Mouse (Mus musculus) limb, embryonic 14.5 days (tissue): Measurements from ENCODE around the gene Gm5169. TPM values are rescaled to one million over a fixed set of nuclear protein-coding genes. Genes with fewer than 3 reads are reported as not detected.
"Not testable (repeated sequence)": the region's sequence is repeated elsewhere in the genome, so short reads cannot be mapped to it uniquely, and the experiment has no call there.

Source experiments
- ATAC-seq: fragments of 200-750 bp; cut with Nextera tagmentation; 2 replicates; pipeline ENCODE4 v1.8.0; 2017; ENCODE audit warnings: low read depth, moderate number of reproducible peaks, moderate TSS enrichment; ENCODE audit not compliant: low FRiP score
- DNase-seq: peaks from one replicate; pipeline ENCODE4 v3.0.0-alpha.2; 2015; ENCODE audit warnings: low spot score
- H3K27ac ChIP-seq: fragments of 300-500 bp; sonication (generic); replicated peaks from 2 replicates; pipeline ENCODE4 v1.5.1; 2014; ENCODE audit warnings: low read depth, mild to moderate bottlenecking, low read length, moderate library complexity, mixed read lengths
- H3K27me3 ChIP-seq: fragments of 300-500 bp; sonication (generic); 2 replicates; pipeline ENCODE4 v1.6.1; 2014; ENCODE audit warnings: low read length, mixed read lengths; ENCODE audit not compliant: control insufficient read depth, insufficient read depth
- H3K36me3 ChIP-seq: fragments of 300-500 bp; sonication (generic); 2 replicates; pipeline ENCODE4 v1.6.1; 2014; ENCODE audit warnings: mild to moderate bottlenecking, low read length, moderate library complexity, mixed read lengths; ENCODE audit not compliant: control insufficient read depth, insufficient read depth
- H3K4me1 ChIP-seq: fragments of 300-500 bp; sonication (generic); 2 replicates; pipeline ENCODE4 v1.6.1; 2014; ENCODE audit warnings: antibody characterized with exemption, low read length, mixed read lengths; ENCODE audit not compliant: control insufficient read depth, insufficient read depth
- H3K4me2 ChIP-seq: fragments of 300-500 bp; sonication (generic); replicated peaks from 2 replicates; pipeline ENCODE4 v1.6.1; 2014; ENCODE audit warnings: low read depth, mild to moderate bottlenecking, low read length, moderate library complexity; ENCODE audit not compliant: severe bottlenecking
- H3K4me3 ChIP-seq: fragments of 300-500 bp; sonication (generic); replicated peaks from 2 replicates; pipeline ENCODE4 v1.5.1; 2014; ENCODE audit warnings: low read length
- H3K9ac ChIP-seq: fragments of 300-500 bp; sonication (generic); 2 replicates; pipeline ENCODE4 v1.6.1; 2014; ENCODE audit warnings: mild to moderate bottlenecking, low read depth, low read length, moderate library complexity; ENCODE audit not compliant: severe bottlenecking
- H3K9me3 ChIP-seq: fragments of 300-500 bp; sonication (generic); 2 replicates; pipeline ENCODE4 v1.6.1; 2016; ENCODE audit warnings: low read length; ENCODE audit not compliant: control insufficient read depth
- WGBS: fragments of 180-500 bp; shearing (Covaris S2); extraction: QIAGEN DNeasy Blood & Tissue Kit; methylation state at CpG from one replicate; pipeline ENCODE4 v1.1.7; 2014; 5-methylcytosine and 5-hydroxymethylcytosine counted together
- polyA plus RNA-seq, 2 experiments: library from polyadenylated mRNA; depleted of rRNA in 1 of 2; stranded (reverse) in 1 of 2; unstranded in 1 of 2; fragments of >200 nt; fragmentation: Nextera tagmentation in 1 of 2; extraction: Ambion mirVana in 1 of 2; gene quantifications; 2 replicates each; pipeline versions ENCODE4 v1.2.1 to v1.2.3; 2012 to 2014

The Gm5169 gene
- polyA plus RNA-seq (2012; rRNA removed) (not detected in 2 replicates), polyA plus RNA-seq (2014; fragmentation: Nextera tagmentation; extraction: Ambion mirVana) (not detected in 2 replicates)

- WGBS, result no CpG with 5 or more reads among the region's 6 CpGs
- not testable (repeated sequence) for H3K9ac ChIP-seq
These were observed at the start of gene Gm5169 for GRCm38 (mm10) chrX:25301355-25301754. Gene Gm5169, minus strand, starts transcription at chrX:25301455.

GRCm38 (mm10) chrX:25347424-25347823 is 46.2 kb upstream of the Gm5169 start:
- 93% methylated on average over 13 of the region's 15 CpGs for WGBS

More at GRCm38 (mm10) chrX:25301355-25301754, at the start of gene Gm5169:
- H3K4me1 ChIP-seq, H3K36me3 ChIP-seq, H3K9me3 ChIP-seq, H3K4me2 ChIP-seq, H3K27ac ChIP-seq, H3K4me3 ChIP-seq, H3K27me3 ChIP-seq, DNase-seq, ATAC-seq: not testable (repeated sequence)

More at GRCm38 (mm10) chrX:25347424-25347823, 46.2 kb upstream of the Gm5169 start:
- not testable (repeated sequence) for ATAC-seq, H3K4me2 ChIP-seq, H3K4me1 ChIP-seq, DNase-seq, H3K27me3 ChIP-seq, H3K9me3 ChIP-seq, H3K4me3 ChIP-seq, H3K27ac ChIP-seq, H3K36me3 ChIP-seq, H3K9ac ChIP-seq
